Mouse (Mus musculus) layer of hippocampus, adult 9-10 months (tissue): ENCODE measurements at regions not wholly inside any gene's neighbourhood (a gene's known extent, or its start where the extent isn't known, plus 50 kb on each side); places are given as distances from the start of the nearest gene placed in this dataset.

Experiments
- DNase-seq: peaks from one replicate; pipeline ENCODE4 v3.0.0; 2022; ENCODE audit warnings: low spot score

GRCm38 (mm10) chr2:74463407-74463806, 115.8 kb downstream of the Lnpk start:
- DNase-seq = no peak

GRCm38 (mm10) chr2:74461211-74461844, 117.9 kb downstream of the Lnpk start:
- no peak for DNase-seq

DNA sequence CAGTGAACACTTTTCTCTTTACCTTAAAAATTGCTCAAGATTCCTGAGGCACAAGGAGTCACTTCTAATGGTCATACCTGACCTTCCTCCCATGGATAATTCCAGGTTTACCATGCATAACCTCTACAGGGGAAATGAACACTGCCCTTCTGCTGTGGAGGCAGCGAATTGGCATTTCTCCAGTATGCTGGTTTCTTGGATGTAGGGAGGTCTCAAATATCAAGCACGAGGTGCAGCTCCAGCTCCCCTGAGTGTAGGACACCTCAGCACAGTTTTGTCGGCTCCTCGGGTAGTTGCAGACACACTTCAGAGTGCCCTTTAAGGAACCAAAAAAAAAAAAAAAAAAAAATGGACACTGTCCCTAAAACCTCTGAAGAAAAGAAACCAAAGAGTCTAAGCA, 124.8 kb downstream of the Lnpk start:
- DNase-seq = no peak

DNA sequence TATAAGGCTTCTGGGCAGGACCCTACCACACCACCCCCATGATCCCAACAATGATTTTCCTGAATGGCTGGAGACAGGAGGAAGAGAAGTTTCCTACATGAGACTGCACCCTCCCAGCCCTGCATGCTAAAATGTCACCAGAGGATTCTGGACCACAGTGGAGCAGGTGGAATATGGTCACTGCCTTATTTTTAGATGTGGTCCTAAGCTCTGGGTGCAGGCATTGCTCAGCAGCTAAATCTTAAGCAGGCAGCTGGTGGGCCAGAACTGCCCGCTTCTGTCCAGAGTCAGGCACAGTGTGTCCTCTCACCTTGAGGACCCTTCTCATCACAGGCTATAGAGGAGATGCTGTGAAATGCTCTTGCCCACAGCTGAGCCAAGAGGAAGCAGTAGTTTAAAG, 126.6 kb downstream of the Lnpk start:
- DNase-seq = no peak

- DNase-seq = no peak
Observed at GRCm38 (mm10) chr2:74451578-74451977, 127.7 kb downstream of the Lnpk start.

DNA sequence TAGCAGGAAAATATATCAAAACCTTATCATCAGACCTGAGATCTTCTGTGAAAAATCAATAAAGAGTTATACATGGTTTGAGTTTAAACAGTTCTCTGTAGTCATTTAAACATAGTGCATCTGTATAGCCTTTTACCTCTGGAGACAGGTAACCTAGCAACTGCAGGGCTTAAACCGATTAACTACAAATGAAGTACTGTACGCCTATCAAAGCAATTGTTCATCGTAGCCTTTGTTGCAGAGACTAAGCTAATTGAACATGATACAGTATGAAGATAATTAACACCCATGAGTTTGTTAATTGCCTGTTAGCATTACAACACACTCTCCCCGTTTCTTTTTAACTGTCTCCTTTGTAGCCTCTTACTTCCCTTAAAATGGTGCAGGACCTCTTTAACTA, 128.2 kb downstream of the Lnpk start:
- DNase-seq = no peak

GRCm38 (mm10) chr2:74450064-74450765, 129.0 kb downstream of the Lnpk start:
- peak; percentile 18 for DNase-seq

GRCm38 (mm10) chr2:74435184-74435911, 143.9 kb downstream of the Lnpk start:
- DNase-seq = no peak

GRCm38 (mm10) chr2:74426746-74427145, 152.5 kb downstream of the Lnpk start:
- no peak for DNase-seq

DNA sequence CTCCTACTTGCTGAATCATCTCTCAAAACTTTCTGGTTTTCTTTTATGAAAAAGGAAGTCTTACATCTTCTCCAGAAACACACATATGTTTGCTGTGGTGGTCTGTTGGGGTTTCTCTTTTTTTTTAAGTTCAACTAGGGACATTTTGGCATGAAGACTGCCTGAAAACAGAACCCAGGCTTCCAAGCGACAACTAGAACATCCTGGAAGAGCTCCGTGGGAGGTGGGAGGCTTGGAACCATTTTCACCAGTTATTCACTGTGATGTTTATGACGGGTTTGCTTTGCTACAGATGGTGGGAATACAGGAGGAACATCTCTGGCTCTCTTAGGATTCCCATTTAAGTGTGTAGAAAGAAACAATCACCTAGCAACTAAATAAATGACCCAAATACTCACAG, 154.5 kb downstream of the Lnpk start:
- DNase-seq = no peak

GRCm38 (mm10) chr2:74416097-74416496, 163.1 kb downstream of the Lnpk start:
- DNase-seq = no peak

DNA sequence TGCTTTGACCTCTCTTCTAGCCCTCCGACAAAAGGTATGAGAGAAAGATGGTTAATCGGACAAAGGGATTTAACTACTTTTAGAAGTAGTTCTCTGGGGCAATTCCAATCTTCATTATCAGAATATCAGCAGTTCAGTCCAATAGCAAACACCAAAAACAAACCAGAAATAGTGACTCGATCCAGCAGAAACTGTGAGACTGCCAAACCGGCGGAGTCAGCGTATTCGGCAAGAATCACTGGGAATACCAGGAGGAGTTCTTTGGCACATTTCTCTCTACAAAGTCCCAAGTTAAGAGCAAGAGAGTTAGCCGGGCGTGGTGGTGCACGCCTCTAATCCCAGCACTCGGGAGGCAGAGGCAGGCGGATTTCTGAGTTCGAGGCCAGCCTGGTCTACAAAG, 164.5 kb downstream of the Lnpk start:
- no peak for DNase-seq

GRCm38 (mm10) chr2:74409856-74410404, 169.3 kb downstream of the Lnpk start:
- DNase-seq = no peak

- no peak for DNase-seq
Observed at GRCm38 (mm10) chr2:74404493-74404892, 174.7 kb downstream of the Lnpk start.

- DNase-seq = no peak
Observed at GRCm38 (mm10) chr2:74391064-74391463, 188.2 kb downstream of the Lnpk start.

GRCm38 (mm10) chr2:74388078-74388477, 191.2 kb downstream of the Lnpk start:
- no peak for DNase-seq

GRCm38 (mm10) chr2:74384918-74385317, 194.3 kb downstream of the Lnpk start:
- no peak for DNase-seq

- no peak for DNase-seq
Observed at GRCm38 (mm10) chr2:74380574-74381287, 198.5 kb downstream of the Lnpk start.

- no peak for DNase-seq
Observed at GRCm38 (mm10) chr2:74378709-74379108, 200.5 kb downstream of the Lnpk start.

DNA sequence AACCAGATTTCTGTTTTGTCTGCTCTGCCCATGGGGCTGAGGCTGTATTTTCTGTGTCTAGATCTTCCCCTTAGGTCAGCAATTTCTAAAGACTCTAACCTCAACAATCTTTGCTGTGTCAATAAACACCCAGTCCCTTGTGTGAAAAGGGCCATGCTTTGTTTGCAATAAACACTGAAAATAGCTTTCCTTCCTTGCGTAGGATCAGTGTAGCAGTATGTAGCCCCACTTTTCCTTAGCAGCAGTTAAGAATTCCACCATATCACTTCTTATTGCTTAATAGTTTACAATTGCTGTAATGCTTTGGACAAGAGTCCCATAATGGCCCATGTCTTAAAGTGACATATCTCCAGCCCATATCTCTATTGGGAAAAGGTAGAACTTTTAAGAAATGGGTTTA, 205.3 kb downstream of the Lnpk start:
- no peak for DNase-seq

DNA sequence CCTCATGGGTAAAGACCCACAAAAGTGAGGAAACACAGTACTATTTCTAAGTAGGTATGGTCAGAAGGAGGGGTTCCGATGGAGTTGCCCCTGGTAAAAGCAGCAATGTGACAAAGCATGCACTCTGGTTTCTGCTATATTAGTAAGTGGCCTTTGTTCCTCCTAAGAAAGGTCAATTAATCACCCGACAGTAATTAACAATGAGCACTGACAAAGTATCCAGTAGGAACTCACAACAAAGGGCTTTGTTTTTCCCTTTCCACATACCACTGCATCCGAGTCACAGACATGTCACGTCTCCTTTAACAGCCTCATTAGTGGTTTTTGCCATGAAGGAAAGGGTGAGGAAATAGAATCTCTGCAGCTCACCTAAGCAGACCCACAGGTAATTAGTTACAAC, 206.2 kb downstream of the Lnpk start:
- DNase-seq = no peak

DNA sequence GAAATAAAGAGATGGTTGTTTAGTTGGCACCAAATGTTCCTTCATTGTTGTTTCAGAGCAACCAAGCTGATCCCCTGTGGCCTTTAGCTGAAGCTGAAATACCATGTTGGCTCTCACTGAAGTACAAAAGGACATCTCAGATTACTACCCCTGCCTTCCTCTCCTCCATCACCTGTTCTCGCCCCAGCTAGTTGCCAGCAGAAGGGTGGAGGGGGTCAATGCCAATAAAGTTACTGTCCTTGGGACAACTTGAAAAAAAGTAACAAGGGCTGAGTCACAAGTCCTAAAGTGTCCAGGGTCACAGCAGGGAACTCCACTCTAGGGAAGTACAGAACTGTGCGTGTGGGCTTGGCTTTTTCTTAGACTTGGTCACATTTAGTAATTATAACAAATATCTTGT, 216.0 kb downstream of the Lnpk start:
- DNase-seq = no peak
